8 mouse cellular contexts compared by ENCODE assay signal in genomic region chr16:30599491-30600268, GRCm38 (mm10). TPM values are rescaled to one million over a fixed set of nuclear protein-coding genes. Genes with fewer than 3 reads are reported as not detected.
DNase-seq lines count a peak whose midpoint lies in the region; ATAC-seq and TF ChIP-seq lines count a peak whose summit lies in the region.

Fam43a (plus strand) TSS chr16:30599723.

- no peaks in the 10 kb centered on the region for H3K9me3 ChIP-seq in embryonic facial prominence, embryonic 14.5 days (ENCODE audit: control insufficient read depth, low read length)
- H3K9me3 ChIP-seq in heart, embryonic 10.5 days = no peaks in the 10 kb centered on the region
- H3K9me3 ChIP-seq in kidney, embryonic 15.5 days (replicated peaks) = no peaks in the 10 kb centered on the region
- no peaks in the 10 kb centered on the region for H3K9me3 ChIP-seq in liver, embryonic 11.5 days (ENCODE audit: control insufficient read depth, low read length)

- peak within 1 kb of the TSS; percentile 96 for H3K4me2 ChIP-seq in embryonic facial prominence, embryonic 14.5 days (ENCODE audit: low read depth, low read length)
- peak within 1 kb of the TSS; percentile 80 for H3K4me2 ChIP-seq in kidney, embryonic 15.5 days
- H3K4me2 ChIP-seq in liver, embryonic 11.5 days = peak within 1 kb of the TSS; percentile 81
- H3K4me2 ChIP-seq in myocyte (ENCODE audit: low read depth) = peak within 1 kb of the TSS; percentile 93

- under 1% methylated on average over 48 of the region's 63 CpGs for WGBS in embryonic facial prominence, embryonic 14.5 days
- under 1% methylated on average over 63 of the region's 63 CpGs for WGBS in heart, embryonic 10.5 days
- under 1% methylated on average over 63 of the region's 63 CpGs for WGBS in kidney, embryonic 15.5 days
- under 1% methylated on average over 63 of the region's 63 CpGs for WGBS in liver, embryonic 11.5 days

- peak within 1 kb of the TSS; percentile 61 for H3K4me3 ChIP-seq in embryonic facial prominence, embryonic 14.5 days (ENCODE audit: low read depth, low read length)
- peak within 1 kb of the TSS; percentile 87 for H3K4me3 ChIP-seq in heart, embryonic 10.5 days
- H3K4me3 ChIP-seq in kidney, embryonic 15.5 days (replicated peaks) = peak within 1 kb of the TSS; percentile 71
- H3K4me3 ChIP-seq in liver, embryonic 11.5 days (ENCODE audit: low read depth, low read length) = peak within 1 kb of the TSS; percentile 64
- peak within 1 kb of the TSS; percentile 28 for H3K4me3 ChIP-seq in myocyte

- peaks cover 44% of the 10 kb centered on the region for H3K4me1 ChIP-seq in embryonic facial prominence, embryonic 14.5 days (ENCODE audit: control insufficient read depth, insufficient read depth, low read length)
- H3K4me1 ChIP-seq in heart, embryonic 10.5 days = peaks cover 53% of the 10 kb centered on the region
- H3K4me1 ChIP-seq in kidney, embryonic 15.5 days = peaks cover 55% of the 10 kb centered on the region
- H3K4me1 ChIP-seq in liver, embryonic 11.5 days (replicated peaks; ENCODE audit: control insufficient read depth, insufficient read depth, low read length) = peaks cover 27% of the 10 kb centered on the region

- no peaks in the 10 kb centered on the region for H3K36me3 ChIP-seq in embryonic facial prominence, embryonic 14.5 days (ENCODE audit: control insufficient read depth, insufficient read depth, low read length)
- no peaks in the 10 kb centered on the region for H3K36me3 ChIP-seq in heart, embryonic 10.5 days
- no peaks in the 10 kb centered on the region for H3K36me3 ChIP-seq in kidney, embryonic 15.5 days
- H3K36me3 ChIP-seq in liver, embryonic 11.5 days (ENCODE audit: control insufficient read depth, insufficient read depth, low read length) = no peaks in the 10 kb centered on the region
- no peaks in the 10 kb centered on the region for H3K36me3 ChIP-seq in myocyte (ENCODE audit: control insufficient read depth, insufficient read depth)

- TF ChIP-seq POLR2A in myocyte (IDR thresholded peaks at IDR 0.05; ENCODE audit: insufficient read length, low read depth) = peak; percentile 94

- peak within 1 kb of the TSS; percentile 77 for H3K9ac ChIP-seq in embryonic facial prominence, embryonic 14.5 days (ENCODE audit: low read depth, low read length)
- H3K9ac ChIP-seq in kidney, embryonic 15.5 days = peak within 1 kb of the TSS; percentile 68
- H3K9ac ChIP-seq in liver, embryonic 11.5 days (ENCODE audit: low read depth, low read length) = peak within 1 kb of the TSS; percentile 62

- H3ac ChIP-seq in myocyte (ENCODE audit: control insufficient read depth, insufficient read length) = peak within 1 kb of the TSS; percentile 10

- ATAC-seq in embryonic facial prominence, embryonic 14.5 days (ENCODE audit: low read depth) = peak; percentile 81
- peak; percentile 78 for ATAC-seq in kidney, embryonic 15.5 days (replicated peaks; ENCODE audit: low FRiP score)
- ATAC-seq in liver, embryonic 11.5 days (replicated peaks; ENCODE audit: low FRiP score) = peak; percentile 77

- peak; percentile 98 for DNase-seq in 416B (ENCODE audit: low read depth)
- DNase-seq in adrenal gland, postnatal 36 days = peak; percentile 94 to 95
- peak; percentile 93 for DNase-seq in embryonic facial prominence, embryonic 14.5 days (ENCODE audit: low spot score)
- DNase-seq in heart, embryonic 10.5 days (ENCODE audit: low spot score) = peak; percentile 94
- DNase-seq in liver, embryonic 11.5 days (ENCODE audit: low spot score) = peak; percentile 91
- peak; percentile 84 to 91 for DNase-seq in spleen, postnatal 4 days (ENCODE audit: low spot score in 2 of 2)

- no peaks in the 10 kb centered on the region for H3K79me2 ChIP-seq in myocyte (ENCODE audit: control insufficient read depth, insufficient read depth)

- peaks cover 6% of the 10 kb centered on the region; the same call in 1 of the 2 replicates for H3K27me3 ChIP-seq in embryonic facial prominence, embryonic 14.5 days (replicated peaks; ENCODE audit: control insufficient read depth, insufficient read depth, low read length)
- H3K27me3 ChIP-seq in heart, embryonic 10.5 days (ENCODE audit: insufficient read depth, poor library complexity, severe bottlenecking) = peaks cover 27% of the 10 kb centered on the region
- H3K27me3 ChIP-seq in kidney, embryonic 15.5 days = peaks cover 49% of the 10 kb centered on the region
- H3K27me3 ChIP-seq in liver, embryonic 11.5 days (replicated peaks; ENCODE audit: control insufficient read depth, insufficient read depth, low read length) = peaks cover 27% of the 10 kb centered on the region
- peaks cover 18% of the 10 kb centered on the region for H3K27me3 ChIP-seq in myocyte (ENCODE audit: control insufficient read depth, insufficient read depth, insufficient read length)

- H3K27ac ChIP-seq in embryonic facial prominence, embryonic 14.5 days (replicated peaks; ENCODE audit: low read depth, low read length) = peak within 1 kb of the TSS; percentile 77
- H3K27ac ChIP-seq in heart, embryonic 10.5 days = peak within 1 kb of the TSS; percentile 89
- peak within 1 kb of the TSS; percentile 84 for H3K27ac ChIP-seq in kidney, embryonic 15.5 days
- 0 out of 2 replicates have a peak within 1 kb of the TSS, but pooled peaks have one; percentile 35 for H3K27ac ChIP-seq in liver, embryonic 11.5 days (ENCODE audit: low read depth, low read length)

TF ChIP-seq in myocyte, 11 proteins besides CTCF, POLR2A, EP300 and RAD21:
- no peak for TF ChIP-seq REST (IDR thresholded peaks at IDR 0.05; ENCODE audit: insufficient read depth, insufficient read length)
- no peak for TF ChIP-seq E2F4 (IDR thresholded peaks at IDR 0.05; ENCODE audit: insufficient read depth)
- no peak for TF ChIP-seq SRF (IDR thresholded peaks at IDR 0.05; ENCODE audit: control insufficient read depth, insufficient read length, low read depth)
- no peak for TF ChIP-seq TCF3 (IDR thresholded peaks at IDR 0.05; ENCODE audit: insufficient read length, low read depth)
- peak; percentile 85 for TF ChIP-seq POLR2AphosphoS2 (IDR thresholded peaks at IDR 0.05; ENCODE audit: insufficient read length, low read depth)
- TF ChIP-seq USF1 (IDR thresholded peaks at IDR 0.05; ENCODE audit: low read depth) = no peak
- TF ChIP-seq MAX (IDR thresholded peaks at IDR 0.05; ENCODE audit: low read depth) = no peak
- peak in 1 of 3 experiments; percentile 17 for TF ChIP-seq MYOD1 (IDR thresholded peaks at IDR 0.05; ENCODE audit: control insufficient read depth in 1 of 3, insufficient read length in 2 of 3, low read depth in 2 of 3)
- no peak for TF ChIP-seq CEBPB (IDR thresholded peaks at IDR 0.05; ENCODE audit: insufficient read depth, poor library complexity, severe bottlenecking)
- TF ChIP-seq MYOG (IDR thresholded peaks at IDR 0.05; ENCODE audit: control insufficient read depth in 1 of 3, insufficient read depth in 1 of 3, insufficient read length in 2 of 3, low read depth in 2 of 3) = peak in 1 of 3 experiments; percentile 2
- TF ChIP-seq TCF12 (IDR thresholded peaks at IDR 0.05; ENCODE audit: insufficient read depth, poor library complexity, severe bottlenecking) = no peak

RNA-seq across cellular contexts. Expression of gene Fam43a, which starts in this region (rescaled TPM):
- total RNA-seq in adrenal gland, postnatal 36 days (2021) = 10 to 100 TPM; 23.6 to 27.5 TPM
- polyA plus RNA-seq in embryonic facial prominence, embryonic 14.5 days (2014; fragmentation: Nextera tagmentation; extraction: Ambion mirVana) = 12.1 and 15.2 TPM in 2 replicates
- 14.3 and 14.4 TPM in 2 replicates for polyA plus RNA-seq in heart, embryonic 10.5 days (2016; fragmentation: Nextera tagmentation; extraction: Ambion mirVana)
- 22.5 and 25.1 TPM in 2 replicates for polyA plus RNA-seq in kidney, embryonic 15.5 days (2015; fragmentation: Nextera tagmentation; extraction: Ambion mirVana)
- polyA plus RNA-seq in liver, embryonic 11.5 days (2014; fragmentation: Nextera tagmentation; extraction: Ambion mirVana) = 6.2 and 7.2 TPM in 2 replicates
- 0.77 TPM for polyA plus RNA-seq in myocyte (2012; fragmentation: generic; extraction: Trizol)

Comparison
In these comparisons a context has a peak if more than half of its experiments do, and no peak if none do; other contexts are left out.
1. Peak in every context shown above with its lines: DNase-seq, ATAC-seq, H3K4me3 ChIP-seq and H3K27ac ChIP-seq.
2. H3K27ac ChIP-seq: peak in every context shown above with its lines; median percentile 89 in heart, embryonic 10.5 days; 84 in kidney, embryonic 15.5 days; 77 in embryonic facial prominence, embryonic 14.5 days; 35 in liver, embryonic 11.5 days.
3. H3K4me3 ChIP-seq: peak in every context shown above with its lines; median percentile 87 in heart, embryonic 10.5 days; 71 in kidney, embryonic 15.5 days; 64 in liver, embryonic 11.5 days; 61 in embryonic facial prominence, embryonic 14.5 days; 28 in myocyte.